Mouse (Mus musculus) adrenal gland, postnatal 4 days (tissue): ENCODE data around the gene Phactr3. TPM values are rescaled to one million over a fixed set of nuclear protein-coding genes. Genes with fewer than 3 reads are reported as not detected.
"Not testable (repeated sequence)": the region's sequence is repeated elsewhere in the genome, so short reads cannot be mapped to it uniquely, and the experiment has no call there.

Experiments
- DNase-seq, 2 experiments: peaks; one replicate each; pipeline ENCODE4 v3.0.0; 2021 to 2022; ENCODE audit warnings: low spot score in 2 of 2, mixed read lengths in 2 of 2
- long read RNA-seq, 2 experiments: library from polyadenylated mRNA; stranded (forward); transcript quantifications; one replicate each; pipeline ENCODE4 v2.0.0; 2021
- total RNA-seq, 2 experiments: library from RNA; stranded (reverse); gene quantifications; 2 replicates each; pipeline ENCODE4 v1.2.3; 2021

Gene Phactr3
- 1 to 10 TPM; 7.3 to 8.2 TPM for total RNA-seq
- long read RNA-seq, experiment 1, partial matches to known transcripts: 2 of 2 reads
- long read RNA-seq, experiment 1, other reads (novel, unspliced or antisense): 0 of 2 reads
- long read RNA-seq, experiment 2, partial matches to known transcripts: 4 of 7 reads
- long read RNA-seq, experiment 2, other reads (novel, unspliced or antisense): 0 of 7 reads

DNA sequence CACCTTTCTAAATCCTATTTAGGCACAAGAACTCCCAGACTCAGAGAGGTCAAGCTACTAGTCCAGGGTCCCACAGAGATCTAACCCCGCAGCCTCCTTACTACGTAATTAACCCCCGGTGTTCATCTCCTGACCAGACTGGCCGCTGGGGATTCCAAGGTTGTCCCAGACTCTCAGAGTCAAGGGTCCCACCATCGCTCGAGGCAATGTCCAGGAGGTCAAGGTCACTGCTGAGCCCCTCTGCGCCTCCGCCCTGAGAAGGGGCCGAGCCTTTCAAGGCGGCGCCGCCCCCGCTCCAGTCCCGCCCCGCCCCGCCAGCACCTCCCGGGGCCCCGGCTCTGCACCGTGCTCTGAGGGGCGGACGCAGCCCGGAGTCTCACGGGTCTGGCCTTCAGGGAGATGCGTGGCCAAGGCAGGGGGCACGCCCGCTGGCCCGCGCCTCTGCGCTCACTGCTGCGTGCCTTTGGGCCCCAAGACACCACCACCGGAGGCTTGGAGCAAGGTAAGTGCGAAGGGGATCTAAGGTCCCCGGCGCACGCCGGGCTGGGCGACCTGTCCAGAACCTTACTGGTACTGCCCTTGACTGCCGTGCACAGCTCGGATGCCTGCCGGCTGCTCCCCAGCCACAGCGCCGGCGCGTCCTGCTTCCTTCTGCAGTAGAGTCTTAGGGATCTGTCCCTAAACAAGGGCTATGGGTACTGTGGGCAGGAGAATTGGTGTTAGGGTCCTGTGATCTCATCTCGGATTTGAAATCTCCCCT is at the start of gene Phactr3:
Gene Phactr3, plus strand, starts transcription at position 175 of the 760 bp plus-strand sequence.
- no peak for DNase-seq

DNA sequence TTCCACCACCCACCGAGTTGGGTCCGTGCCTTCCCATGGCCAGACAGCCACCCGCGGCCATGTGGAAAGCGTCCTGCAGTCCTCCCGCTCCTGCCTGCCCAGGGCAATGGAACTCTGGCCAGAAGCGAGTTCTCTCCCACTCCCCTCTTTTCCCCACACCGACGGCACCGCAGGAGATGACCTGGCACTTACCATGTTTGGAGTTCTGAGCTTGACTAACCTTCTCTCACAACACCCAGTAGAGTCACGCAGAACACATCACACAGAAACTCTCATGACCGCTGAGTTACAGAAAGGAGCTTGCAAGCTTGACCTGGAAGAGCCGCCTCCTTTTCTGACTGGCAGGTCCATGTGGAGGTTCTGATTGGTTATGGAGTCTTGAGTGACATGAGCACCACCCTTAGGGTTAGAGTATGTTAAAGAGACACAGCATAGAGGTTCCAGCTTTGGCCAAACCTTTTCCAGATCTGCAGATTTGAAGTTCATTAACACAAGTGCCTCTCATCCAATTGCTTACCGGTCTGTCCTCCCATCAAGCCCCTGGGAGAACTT is 40.5 kb upstream of the Phactr3 start, which contains the start of gene Zfp931:
Gene Zfp931, minus strand, starts transcription at position 311 of the 552 bp plus-strand sequence.
- DNase-seq: not testable (repeated sequence)

DNA sequence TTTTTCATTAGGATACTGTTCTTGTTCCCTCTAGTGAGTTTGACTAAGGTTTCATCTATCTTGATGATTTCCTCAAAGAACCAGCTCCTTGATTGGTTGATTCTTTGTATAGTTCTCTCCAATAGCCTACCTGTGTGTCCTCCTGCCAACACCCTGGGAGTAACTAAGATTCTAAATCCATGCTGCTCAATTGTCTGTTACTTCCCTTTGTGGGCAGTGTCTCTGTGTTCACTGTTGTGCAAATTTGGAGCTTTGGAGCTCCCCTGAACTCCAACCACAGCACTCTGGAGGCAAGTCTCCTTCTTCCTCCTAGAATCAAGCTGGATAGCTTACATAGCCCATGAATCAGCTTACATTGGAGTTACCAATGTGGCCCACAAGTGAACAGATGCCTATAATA is 29.2 kb upstream of the Phactr3 start:
- DNase-seq: no peak

DNA sequence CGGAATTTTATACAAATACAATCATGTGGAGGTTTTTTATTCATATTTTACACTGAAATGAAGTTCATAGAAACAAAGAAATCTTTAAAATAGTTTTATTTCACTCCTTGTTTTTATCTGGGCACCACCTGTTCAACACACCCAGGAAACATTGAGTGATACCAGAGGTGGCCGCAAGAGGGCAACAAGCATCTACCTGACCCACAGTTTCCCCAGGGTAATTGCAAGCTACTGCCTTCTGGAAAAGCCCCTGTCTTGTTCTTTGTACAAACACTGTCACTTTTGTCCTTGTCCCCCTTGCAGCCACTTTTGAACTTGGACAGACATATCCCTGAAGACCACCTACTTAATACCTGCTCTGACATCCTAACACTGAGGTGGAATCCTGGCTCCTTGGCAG is 20.8 kb upstream of the Phactr3 start:
- DNase-seq: no peak

DNA sequence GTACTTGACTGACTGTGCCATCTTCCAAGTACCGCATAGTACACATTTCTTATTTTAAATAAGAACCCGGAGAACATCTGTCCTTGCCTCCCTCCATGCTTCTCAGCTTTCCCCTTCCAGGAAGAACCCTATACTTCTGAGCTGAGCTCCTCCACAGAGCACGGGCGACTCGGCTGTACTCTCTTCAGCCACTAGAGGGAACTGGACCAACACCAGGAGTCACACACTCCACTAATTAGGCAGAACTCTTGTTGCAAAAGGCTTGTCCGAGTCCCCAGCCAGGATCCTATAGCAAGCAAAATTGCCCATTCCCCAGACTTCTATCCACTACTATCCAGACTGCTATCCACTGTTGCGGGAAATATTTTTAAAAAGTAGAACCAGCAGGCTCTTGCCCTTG is 16.8 kb upstream of the Phactr3 start:
- no peak for DNase-seq

DNA sequence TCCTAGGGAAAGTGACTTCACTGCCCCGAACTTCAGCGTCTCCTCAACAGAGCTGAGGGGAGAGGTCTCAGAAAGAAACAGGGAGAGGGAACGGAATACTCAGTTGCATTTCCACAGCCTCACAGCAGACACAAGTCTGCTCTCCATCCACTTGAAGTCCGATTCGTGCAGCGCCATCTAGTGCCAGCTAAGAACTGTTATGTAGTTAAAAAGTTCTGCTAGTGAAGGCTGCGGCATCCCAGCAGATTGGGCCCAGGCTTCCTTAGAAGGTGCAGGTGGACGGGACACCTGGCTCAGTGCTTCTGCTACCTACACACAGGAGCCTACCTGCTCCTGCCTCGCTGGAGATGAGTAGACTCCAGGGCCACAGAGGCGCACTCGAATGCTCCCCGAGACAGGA is 829 bp upstream of the Phactr3 start:
- no peak for DNase-seq

DNA sequence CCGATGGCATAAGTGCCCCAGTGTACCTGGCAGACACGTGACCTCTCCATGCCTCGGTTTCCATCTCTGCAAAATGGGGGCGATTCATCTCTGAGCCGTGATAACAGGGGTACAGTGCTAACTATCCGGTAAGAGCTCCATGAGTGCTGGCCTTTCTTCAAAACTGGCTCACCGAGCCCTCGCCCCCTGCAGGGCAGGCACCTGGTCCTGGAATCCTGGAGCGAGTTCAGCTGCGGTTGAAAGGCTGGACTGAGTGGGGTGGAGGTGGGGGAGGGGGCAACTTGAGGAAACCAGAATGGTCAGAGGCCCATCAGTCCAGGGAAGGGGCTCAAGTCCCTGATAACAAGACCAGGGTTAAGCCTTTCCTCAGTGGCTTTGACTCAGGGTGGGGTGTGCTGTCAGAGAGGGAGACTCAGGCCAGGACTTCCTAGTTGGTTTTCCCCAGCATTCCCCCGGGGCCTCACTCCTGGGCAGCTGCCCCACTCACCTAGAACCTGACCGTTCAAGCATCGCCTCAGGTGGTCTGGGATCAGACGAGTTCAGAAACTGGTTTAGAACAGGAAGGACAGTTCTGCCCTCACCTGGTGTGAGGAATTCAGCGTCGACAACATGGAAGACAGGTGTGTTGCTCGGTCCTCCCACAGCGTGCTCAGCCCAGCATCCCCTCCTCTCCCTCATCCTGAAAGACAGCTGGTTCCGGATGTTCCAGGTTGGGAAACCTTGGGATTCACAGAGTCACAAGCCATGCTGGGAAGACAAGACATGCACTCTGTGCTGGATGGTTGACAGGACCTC is 983 bp downstream of the Phactr3 start:
- DNase-seq: no peak

DNA sequence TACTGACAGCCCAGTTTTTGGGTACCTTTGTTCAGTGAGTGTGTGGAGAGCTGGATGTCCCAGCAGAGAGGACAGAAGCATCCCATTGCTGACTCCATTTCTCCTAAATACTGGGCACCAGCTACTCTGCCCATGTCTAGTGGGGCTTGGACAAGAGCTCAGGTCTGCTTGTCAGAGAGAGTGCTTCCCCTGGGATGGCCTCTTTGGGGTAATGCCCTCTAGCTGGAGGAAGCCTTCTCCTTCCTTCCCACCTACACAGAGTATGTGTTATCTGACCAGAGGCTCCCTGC is 1.5 kb downstream of the Phactr3 start:
- no peak for DNase-seq

DNA sequence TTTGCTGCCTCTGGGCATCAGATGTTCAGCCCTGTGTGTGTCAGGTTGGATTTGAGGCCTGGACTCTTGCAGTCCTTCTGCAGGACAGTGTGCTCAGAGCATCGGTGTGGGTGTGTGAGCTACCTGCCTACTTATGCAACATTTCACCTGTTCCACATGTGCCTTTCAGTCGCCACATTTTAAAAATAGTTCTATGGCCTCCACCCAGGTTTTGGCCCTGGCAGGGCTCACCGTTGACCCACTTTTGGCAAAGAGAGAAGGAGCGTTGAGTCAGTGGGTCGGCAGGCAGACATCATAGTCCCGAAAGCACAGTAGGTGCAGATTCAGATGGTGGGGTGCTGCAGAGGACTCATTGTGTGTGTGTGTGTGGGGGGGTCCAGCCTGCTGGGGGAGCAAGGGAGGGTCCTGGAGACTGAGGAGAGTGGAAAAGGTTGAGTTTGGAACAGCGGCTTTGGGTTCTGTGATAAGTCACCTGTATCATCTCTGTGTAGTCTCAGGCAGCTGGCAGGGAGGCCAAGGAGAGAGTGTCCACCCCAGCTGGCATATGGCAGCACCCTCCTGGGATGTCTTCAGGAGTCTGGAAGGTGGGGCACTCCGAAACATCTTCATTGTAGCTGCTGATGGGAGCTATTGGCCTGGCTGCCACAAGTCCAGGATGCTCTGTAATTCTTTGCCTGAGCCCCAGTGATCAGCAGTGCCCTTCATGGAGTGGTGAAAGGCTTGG is 2.0 kb downstream of the Phactr3 start:
- DNase-seq: no peak

DNA sequence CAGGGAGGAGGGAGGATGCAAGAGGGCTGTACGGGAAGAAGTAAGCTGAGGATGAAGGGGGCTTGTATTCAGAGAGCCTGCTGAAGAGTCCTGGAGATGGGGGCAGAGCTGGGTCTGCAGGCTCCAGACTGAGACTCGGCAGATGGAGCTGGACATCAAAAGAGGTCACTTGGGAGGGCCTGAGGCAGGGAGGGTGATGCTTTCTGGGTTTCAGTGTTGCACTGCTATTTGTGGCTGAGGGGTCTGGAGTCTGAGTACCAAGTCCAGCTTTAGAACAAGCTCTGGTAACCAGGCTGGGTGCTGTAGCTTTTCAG is 2.6 kb downstream of the Phactr3 start:
- DNase-seq: no peak

DNA sequence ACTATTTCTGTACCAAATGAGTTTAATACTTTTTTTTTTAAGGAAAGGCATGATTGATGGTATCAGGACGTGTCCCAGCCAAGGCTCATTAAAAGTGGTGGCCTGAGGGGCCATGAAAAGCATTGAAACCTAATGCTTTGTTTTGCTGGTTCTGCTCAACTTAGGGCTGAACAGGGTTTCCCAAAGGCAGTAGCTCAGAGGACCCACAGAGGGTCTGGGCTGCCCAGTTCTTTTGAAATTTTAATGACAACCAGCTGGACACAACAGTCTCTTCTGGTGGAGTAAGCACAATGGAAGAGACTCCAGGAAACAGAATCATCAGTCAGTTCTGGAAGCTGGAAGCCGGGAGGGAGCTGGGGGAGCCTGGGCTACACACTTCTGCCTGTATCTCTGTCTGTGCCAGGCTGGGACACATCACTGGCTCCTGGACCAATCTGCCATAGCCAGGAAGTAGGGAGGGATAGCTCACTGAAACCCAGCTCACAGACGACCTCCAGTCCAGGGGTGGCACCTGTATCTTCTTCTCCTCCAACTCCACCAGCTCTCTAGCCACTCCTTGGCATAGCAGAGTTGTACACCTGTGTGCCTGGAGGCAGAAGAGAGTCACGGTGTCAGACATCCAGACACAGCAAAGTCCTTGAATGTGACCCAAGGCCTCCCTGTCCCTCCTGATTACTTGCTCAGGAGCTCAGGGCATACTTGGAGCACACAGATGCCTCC is 3.3 kb downstream of the Phactr3 start:
- no peak for DNase-seq

DNA sequence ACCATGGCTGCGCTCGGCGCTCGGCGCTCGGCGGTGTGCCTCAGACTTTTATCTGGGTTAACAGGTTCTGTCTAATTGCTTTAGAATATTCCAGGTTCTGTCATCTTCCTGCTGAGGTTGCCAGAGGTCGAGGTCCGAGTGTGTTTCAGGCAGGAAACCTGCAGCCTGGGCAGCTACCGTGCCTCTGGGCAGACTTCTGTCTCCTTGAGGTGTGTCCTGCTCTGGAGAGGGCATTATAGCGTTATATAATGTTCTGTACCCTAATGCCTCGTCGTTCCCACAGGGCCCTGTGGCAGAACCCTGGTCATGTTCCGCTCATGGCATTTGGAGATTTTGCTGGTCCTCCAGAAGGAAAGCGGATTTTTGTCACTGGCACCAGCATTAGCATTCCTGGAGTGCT is 4.7 kb downstream of the Phactr3 start:
- DNase-seq: no peak

DNA sequence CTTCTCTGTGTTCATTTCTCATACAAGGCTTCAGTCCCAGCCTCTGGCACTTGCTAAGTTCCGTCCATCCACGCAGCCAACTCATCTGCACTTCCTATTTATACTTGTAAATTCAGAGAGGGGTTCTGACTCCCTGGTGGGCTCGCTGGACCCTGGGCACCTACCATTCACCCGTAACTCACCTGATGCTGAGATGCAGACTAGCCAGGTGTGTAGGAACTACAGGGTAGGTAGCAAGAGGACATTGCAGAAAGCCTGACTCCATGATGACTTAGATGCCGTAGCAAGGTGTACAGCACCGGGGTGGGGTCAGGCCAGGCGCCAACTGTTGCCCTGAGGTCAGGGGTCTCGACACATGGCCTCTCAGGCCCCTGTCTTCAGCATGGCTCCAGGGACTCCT is 6.7 kb downstream of the Phactr3 start:
- no peak for DNase-seq

DNA sequence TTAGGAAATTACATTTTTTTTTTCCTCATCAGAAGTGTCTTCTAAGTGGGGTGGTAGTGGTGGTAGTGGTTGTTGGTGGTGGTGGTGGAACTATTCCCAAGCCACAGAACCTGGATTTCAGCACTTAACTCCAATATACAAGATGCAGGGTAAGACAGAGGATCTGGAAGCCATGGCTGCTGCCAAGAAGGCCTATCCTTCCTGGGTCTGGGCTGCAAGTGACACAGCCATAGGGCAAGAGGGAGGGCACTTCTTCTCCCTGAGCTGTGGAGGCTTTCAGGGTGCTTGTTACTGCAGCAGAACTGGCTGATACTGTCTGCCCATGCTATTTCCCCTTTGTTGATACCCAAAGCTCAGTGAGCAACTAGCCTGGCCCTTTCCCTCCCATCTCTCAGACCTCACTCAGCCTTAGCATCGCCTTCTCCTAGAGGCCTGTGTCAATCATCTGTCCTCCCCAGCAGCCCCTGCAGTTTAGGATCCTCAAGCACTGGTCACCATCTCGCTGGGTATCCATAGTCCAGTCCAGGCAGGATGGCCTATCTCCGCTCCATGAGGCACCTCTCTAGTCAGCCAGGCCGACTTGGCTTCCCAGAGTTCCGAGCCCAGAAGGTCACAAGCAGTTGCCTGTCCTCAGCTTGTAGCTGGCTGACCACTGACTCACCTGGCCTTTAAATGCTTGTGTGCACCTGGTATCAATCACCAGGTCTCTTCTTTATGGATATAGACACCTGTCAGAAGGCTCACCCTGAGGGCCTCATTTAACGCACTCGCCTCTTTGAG is 7.5 kb downstream of the Phactr3 start:
- DNase-seq: no peak

DNA sequence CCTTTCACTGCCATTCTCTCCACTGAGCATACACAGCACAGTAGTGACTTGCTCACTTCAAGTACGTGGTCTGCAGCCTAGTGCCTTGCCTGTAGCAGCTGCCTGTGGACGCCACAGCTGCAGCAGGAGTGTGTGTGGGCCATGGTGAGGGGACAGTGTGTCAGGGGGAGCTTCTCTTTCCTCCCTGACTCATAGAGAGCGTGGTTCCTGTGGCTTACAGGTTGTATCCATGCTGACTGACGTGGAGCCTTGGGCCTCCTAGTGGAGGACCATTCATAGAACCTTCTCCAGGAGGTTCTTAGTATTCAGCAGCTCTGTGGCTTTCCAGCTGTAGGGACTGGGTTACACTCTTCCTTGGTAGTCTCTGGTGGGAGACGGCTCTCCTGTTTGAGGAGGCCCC is 9.8 kb downstream of the Phactr3 start:
- no peak for DNase-seq

DNA sequence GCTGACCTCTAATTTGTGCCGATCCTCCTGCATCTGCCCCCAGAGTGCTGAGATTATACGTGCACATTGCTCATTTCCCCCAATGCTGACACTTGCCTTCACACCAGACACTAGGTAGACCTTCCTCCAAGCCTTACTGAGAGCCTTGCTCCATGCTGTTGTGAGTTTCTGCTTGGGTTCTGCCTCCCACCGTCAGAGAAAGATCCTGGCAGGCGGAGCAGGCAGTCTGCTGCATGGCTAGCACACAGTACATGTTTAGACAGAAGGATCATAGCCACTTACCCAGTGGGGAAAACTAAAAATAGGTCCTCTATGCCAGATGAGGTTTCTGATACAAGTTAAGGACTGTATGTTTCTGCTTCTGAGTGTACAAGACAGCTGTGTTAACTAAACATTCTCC is 10.4 kb downstream of the Phactr3 start:
- no peak for DNase-seq

DNA sequence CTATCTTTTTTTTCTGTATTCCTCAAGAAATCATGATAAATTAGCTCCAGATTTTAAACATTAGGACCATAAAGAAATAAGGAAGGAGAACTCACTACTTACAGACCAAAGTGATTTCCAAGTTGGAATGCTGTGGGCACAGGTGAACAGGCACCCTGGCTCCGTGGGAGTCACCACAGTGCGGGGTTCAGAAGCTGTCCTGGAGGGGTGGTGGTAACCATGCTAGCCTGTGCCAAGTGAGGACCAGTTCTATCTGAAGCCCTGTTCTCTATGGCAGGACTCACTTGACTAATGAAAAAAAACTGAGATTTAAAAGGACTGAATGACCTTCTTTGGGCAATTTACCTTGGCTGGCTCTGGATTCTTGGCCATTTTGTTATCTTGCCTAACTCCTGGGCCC is 10.9 kb downstream of the Phactr3 start:
- no peak for DNase-seq

DNA sequence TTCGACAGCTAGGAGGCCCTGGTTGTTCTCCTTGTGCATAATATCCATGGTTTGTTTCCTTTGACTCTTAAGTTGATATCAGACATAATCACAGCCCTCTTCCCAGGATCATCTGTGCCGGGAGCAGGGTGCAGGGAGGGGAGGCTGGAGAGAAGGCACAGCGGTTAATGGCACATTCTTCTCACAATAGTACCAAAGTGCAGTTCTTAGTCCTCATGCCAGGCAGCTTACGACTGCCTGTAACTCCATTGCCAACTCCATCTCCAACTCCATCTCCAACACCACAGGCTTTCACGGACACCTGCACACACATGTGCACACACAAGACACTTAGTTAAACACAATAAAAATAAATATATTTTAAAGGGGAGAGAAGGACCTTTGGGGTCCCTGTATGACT is 11.8 kb downstream of the Phactr3 start:
- DNase-seq: no peak

DNA sequence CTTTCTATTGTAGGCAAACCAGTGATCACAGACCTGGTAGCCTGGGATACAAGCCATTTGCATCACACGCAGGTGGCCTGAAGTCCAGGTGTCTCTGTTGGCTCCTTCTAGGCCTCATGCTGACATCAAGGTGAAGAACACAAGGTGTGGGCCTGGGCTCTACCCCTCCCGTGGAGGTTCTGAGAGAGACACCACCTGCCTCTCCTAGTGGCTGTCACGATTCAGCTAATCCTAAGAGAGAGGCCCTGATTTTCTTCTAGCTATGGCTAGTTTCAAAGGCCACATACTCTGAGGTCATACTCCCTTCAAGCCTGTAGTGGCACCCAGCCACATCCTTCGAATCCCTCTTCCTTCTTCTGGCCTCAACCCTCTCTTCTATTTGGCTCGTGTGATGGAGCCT is 12.2 kb downstream of the Phactr3 start:
- DNase-seq: no peak
